Mouse (Mus musculus) embryonic stem cell, embryonic (primary cell): ENCODE data around the gene Dot1l.

Source experiments
- CTCF ChIA-PET, 4 experiments: fragments of 300-600 bp in 2 of 4; fragments of 350-600 bp in 2 of 4; sonication (Branson Sonifier 250); formaldehyde crosslinking; loops; one replicate each; lab custom pipeline; 2022; ENCODE audit warnings: inconsistent platforms in 2 of 4; lab: Charles Lee
- POLR2A ChIA-PET, 4 experiments: fragments of 300-600 bp in 2 of 4; fragments of 350-600 bp in 2 of 4; sonication (Branson Sonifier 250); formaldehyde crosslinking; loops; one replicate each; lab custom pipeline; 2022; ENCODE audit warnings: antibody characterized with exemption in 4 of 4, inconsistent platforms in 1 of 4; lab: Charles Lee

Dot1l gene

GRCm38 (mm10) chr10:80773816-80774215 lies 18.8 kb downstream of the Dot1l start:
- POLR2A ChIA-PET, result interaction anchor here in 3 of 4 experiments (0.6 to 3.3 kb wide), 17 partner anchors 10 to 156 kb away, joined by 3 to 11 read pairs (median 4); no protein-coding TSS in a partner anchor
- CTCF ChIA-PET, result interaction anchor here (0.6 to 2.4 kb wide), 36 partner anchors 8 to 309 kb away, joined by 3 to 18 read pairs (median 4); partner anchors contain the start of genes Amh (in 1 of the 4), Ap3d1 (in 1 of the 4) and Sgta (in 1 of the 4)

GRCm38 (mm10) chr10:80774549-80774948 lies 19.5 kb downstream of the Dot1l start:
- ChIA-PET CTCF (interaction anchor here (0.5 to 2.4 kb wide), 51 partner anchors 8 to 308 kb away, joined by 3 to 18 read pairs (median 4); partner anchors contain the start of genes Amh (in 1 of the 4), Ap3d1 (in 1 of the 4) and Sgta (in 1 of the 4)), POLR2A (interaction anchor here in 3 of 4 experiments (0.5 to 3.3 kb wide), 20 partner anchors 9 to 155 kb away, joined by 3 to 11 read pairs (median 4); partner anchors contain the start of gene Gadd45b (in 1 of the 3))

GRCm38 (mm10) chr10:80774981-80775380 lies 20.0 kb downstream of the Dot1l start:
- POLR2A ChIA-PET, result interaction anchor here in 3 of 4 experiments (0.5 to 3.3 kb wide), 22 partner anchors 9 to 155 kb away, joined by 3 to 11 read pairs (median 4); partner anchors contain the start of gene Gadd45b (in 1 of the 3)
- CTCF ChIA-PET, result interaction anchor here (0.5 to 2.4 kb wide), 43 partner anchors 8 to 329 kb away, joined by 3 to 18 read pairs (median 4); partner anchors contain the start of genes Amh (in 1 of the 4) and Sgta (in 1 of the 4)

DNA sequence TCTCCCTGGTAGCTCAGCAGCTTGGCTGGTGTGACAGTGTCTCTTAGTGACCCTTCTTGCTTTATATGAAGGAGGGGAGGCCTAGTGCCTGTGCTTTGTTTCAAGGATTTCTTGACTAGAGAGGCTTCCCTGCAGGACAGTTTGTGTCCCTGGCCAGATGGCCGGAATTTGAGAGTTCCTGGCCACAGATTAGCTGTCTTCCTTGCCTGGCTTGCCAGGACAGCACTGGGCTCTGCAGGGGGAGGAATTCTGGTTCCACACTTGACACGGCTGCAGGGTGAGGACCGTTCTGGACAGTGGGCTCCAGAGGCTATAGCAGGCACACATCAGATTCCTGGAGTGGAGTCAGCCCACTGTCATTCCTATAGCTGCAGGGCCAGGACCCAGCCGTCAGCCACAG lies 20.7 kb downstream of the Dot1l start:
- CTCF ChIA-PET, result interaction anchor here (0.5 to 2.4 kb wide), 14 partner anchors 8 to 105 kb away, joined by 3 to 18 read pairs (median 4); partner anchors contain the start of gene Amh (in 1 of the 4)
- POLR2A ChIA-PET, result interaction anchor here in 2 of 4 experiments (0.8 to 3.3 kb wide), 12 partner anchors 10 to 39 kb away, joined by 3 to 11 read pairs (median 4); no protein-coding TSS in a partner anchor

- CTCF ChIA-PET, result interaction anchor here in 3 of 4 experiments (0.5 to 1.4 kb wide), 8 partner anchors 9 to 104 kb away, joined by 3 to 7 read pairs (median 3); no protein-coding TSS in a partner anchor
- POLR2A ChIA-PET, result interaction anchor here in 2 of 4 experiments (0.8 to 3.3 kb wide), 9 partner anchors 9 to 37 kb away, joined by 3 to 11 read pairs (median 5); no protein-coding TSS in a partner anchor
Measured at GRCm38 (mm10) chr10:80776358-80776869, 21.4 kb downstream of the Dot1l start.

DNA sequence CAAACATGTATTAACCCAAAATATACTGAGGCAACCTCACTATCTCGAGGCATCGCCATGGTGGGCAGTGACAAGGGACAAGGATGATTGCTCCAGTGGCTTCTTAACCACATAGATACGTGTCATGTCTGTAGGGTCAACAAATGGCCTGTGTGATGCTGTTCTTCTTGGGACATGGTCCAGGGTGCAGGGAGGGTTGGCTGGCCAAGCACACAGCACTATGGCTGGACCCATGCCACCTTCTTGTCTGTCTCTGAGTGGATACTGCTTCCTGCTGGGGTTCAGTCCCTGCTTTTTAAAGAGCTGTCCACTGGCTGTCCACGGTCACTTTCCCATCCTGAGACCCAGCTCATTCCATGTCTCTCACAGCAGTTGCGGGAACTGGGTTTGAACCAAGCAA lies 22.1 kb downstream of the Dot1l start:
- POLR2A ChIA-PET, result interaction anchor here in 3 of 4 experiments (0.7 to 2.6 kb wide), 7 partner anchors 11 to 52 kb away, joined by 3 to 8 read pairs (median 4); partner anchors contain the start of genes Plekhj1 (in 1 of the 3) and Sf3a2 (in 1 of the 3)
- CTCF ChIA-PET, result interaction anchor here in 1 of 4 experiments (0.6 to 2.0 kb wide), 5 partner anchors 11 to 104 kb away, joined by 3 to 9 read pairs (median 4); no protein-coding TSS in a partner anchor

DNA sequence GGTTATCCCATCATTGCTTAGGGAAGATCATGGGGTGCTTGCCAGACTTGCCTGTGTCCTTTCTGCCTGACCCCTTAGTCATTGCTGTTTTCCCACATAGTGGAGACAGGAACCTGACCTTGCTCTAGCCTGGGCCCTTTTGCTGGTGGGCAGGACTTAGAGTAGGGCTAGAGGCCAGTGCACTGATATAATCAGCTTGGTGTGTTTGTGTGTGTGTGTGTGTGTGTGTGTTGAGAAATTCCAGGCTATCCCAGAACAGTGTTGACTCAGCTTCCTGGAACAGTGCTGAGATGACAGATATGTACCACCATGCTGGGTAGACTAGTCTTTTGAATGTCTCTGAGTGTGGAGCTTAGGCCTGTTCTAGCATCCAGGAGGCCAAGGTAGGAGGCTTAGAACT lies 24.6 kb downstream of the Dot1l start:
- POLR2A ChIA-PET, result interaction anchor here in 2 of 4 experiments (1.2 to 1.8 kb wide), 3 partner anchors 12 to 101 kb away, joined by 3 to 6 read pairs (median 3); partner anchors contain the start of gene Mknk2 (in 1 of the 2)
- CTCF ChIA-PET, result interaction anchor here in 2 of 4 experiments (1.4 to 2.0 kb wide), 2 partner anchors 32 kb away, joined by 4 to 5 read pairs; no protein-coding TSS in a partner anchor

DNA sequence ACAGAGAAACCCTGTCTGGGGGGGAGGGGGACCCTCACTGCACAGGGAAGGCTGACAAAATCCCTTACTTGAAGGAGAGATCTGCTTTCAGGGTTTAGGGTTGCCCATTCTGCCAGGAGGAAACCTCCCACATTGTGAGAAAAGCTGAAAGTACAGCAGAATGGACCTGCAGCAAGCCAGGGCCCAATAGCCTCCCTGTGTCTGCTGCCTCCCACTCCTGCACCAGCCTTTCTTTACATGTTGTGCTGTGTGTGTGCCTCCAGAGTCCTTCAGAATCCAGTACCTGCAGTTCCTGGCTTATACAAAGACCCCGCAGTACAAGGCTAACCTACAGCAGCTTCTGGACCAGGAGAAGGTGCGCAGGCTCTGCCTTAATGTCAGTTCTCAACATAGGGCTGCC lies 29.3 kb downstream of the Dot1l start:
- ChIA-PET POLR2A (interaction anchor here in 2 of 4 experiments (0.6 to 3.2 kb wide), 15 partner anchors 9 to 495 kb away, joined by 3 to 14 read pairs (median 4); partner anchors contain the start of genes Ap3d1 (in 1 of the 2), Gadd45b (in 1 of the 2) and Sf3a2 (in 1 of the 2)), CTCF (interaction anchor here in 3 of 4 experiments (1.3 to 2.6 kb wide), 6 partner anchors 10 to 97 kb away, joined by 4 to 17 read pairs (median 5); no protein-coding TSS in a partner anchor)

DNA sequence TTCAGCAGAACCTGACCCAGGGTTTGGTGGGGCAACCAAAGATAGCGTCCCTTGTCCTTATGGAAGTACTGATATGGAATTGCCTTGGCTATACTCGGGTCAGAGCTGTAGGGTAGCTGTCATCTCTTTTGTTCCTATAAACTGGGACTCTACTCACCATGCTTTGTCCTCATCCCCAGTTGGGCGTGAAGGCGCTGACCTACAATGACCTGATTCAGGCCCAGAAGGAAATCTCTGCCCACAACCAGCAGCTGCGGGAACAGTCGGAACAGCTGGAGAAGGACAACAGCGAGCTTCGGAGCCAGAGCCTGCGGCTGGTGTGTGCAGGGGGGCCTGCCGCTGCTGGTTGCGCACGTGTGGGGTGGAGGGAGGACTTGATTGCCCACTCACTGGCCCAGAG lies 29.9 kb downstream of the Dot1l start:
- POLR2A ChIA-PET, result interaction anchor here in 2 of 4 experiments (0.6 to 3.2 kb wide), 20 partner anchors 8 to 494 kb away, joined by 3 to 14 read pairs (median 4); partner anchors contain the start of genes Ap3d1 (in 1 of the 2) and Gadd45b (in 1 of the 2)
- CTCF ChIA-PET, result interaction anchor here in 3 of 4 experiments (1.3 to 2.6 kb wide), 6 partner anchors 10 to 96 kb away, joined by 4 to 17 read pairs (median 5); no protein-coding TSS in a partner anchor

DNA sequence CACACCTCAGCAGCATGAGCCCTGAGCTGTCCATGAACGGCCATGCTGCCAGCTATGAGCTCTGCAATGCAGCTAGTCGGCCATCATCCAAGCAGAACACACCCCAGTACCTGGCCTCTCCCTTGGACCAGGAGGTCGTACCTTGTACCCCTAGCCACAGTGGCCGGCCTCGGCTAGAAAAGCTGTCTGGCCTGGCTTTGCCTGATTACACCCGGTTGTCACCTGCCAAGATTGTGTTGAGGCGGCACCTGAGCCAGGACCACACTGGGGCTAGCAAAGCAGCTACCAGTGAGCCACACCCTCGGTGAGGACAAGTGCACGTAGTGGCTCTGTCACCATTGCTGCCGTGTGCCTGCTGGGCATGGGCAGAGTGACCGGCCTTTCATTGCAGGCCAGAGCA lies 31.0 kb downstream of the Dot1l start:
- ChIA-PET POLR2A (interaction anchor here in 2 of 4 experiments (0.7 to 2.9 kb wide), 21 partner anchors 10 to 196 kb away, joined by 3 to 12 read pairs (median 4); partner anchors contain the start of genes Sf3a2 (in 2 of the 2), Abhd17a (in 1 of the 2), Ap3d1 (in 1 of the 2) and Plekhj1 (in 1 of the 2)), CTCF (interaction anchor here in 3 of 4 experiments (0.7 to 2.1 kb wide), 7 partner anchors 10 to 94 kb away, joined by 3 to 9 read pairs (median 5); partner anchors contain the start of gene Amh (in 1 of the 3))

GRCm38 (mm10) chr10:80787517-80787916 lies 32.5 kb downstream of the Dot1l start:
- POLR2A ChIA-PET, result interaction anchor here in 3 of 4 experiments (0.6 to 1.7 kb wide), 11 partner anchors 9 to 536 kb away, joined by 3 to 7 read pairs (median 3); partner anchors contain the start of gene Dot1l (in 1 of the 3)

GRCm38 (mm10) chr10:80790761-80791404 lies 35.9 kb downstream of the Dot1l start:
- ChIA-PET POLR2A (interaction anchor here (0.5 to 3.4 kb wide), 22 partner anchors 9 to 461 kb away, joined by 3 to 30 read pairs (median 4); partner anchors contain the start of genes Amh (in 1 of the 4), Gadd45b (in 1 of the 4), Izumo4 (in 1 of the 4) and Pcsk4 (in 1 of the 4)), CTCF (interaction anchor here in 3 of 4 experiments (0.6 to 2.5 kb wide), 12 partner anchors 8 to 204 kb away, joined by 3 to 14 read pairs (median 5); no protein-coding TSS in a partner anchor)

More at GRCm38 (mm10) chr10:80787517-80787916, 32.5 kb downstream of the Dot1l start:
- CTCF ChIA-PET, result interaction anchor here in 2 of 4 experiments (0.8 to 2.1 kb wide), 3 partner anchors 12 to 19 kb away, joined by 3 to 9 read pairs (median 4); partner anchors contain the start of gene Amh (in 1 of the 2)

GRCm38 (mm10) chr10:80791476-80792174 lies 36.6 kb downstream of the Dot1l start:
- ChIA-PET CTCF (interaction anchor here in 3 of 4 experiments (0.5 to 2.5 kb wide), 15 partner anchors 9 to 203 kb away, joined by 3 to 14 read pairs (median 4); no protein-coding TSS in a partner anchor), POLR2A (interaction anchor here (0.5 to 3.4 kb wide), 30 partner anchors 9 to 357 kb away, joined by 3 to 30 read pairs (median 4); partner anchors contain the start of genes Abhd17a (in 1 of the 4), Amh (in 1 of the 4), Gadd45b (in 1 of the 4) and Izumo4 (in 1 of the 4))

DNA sequence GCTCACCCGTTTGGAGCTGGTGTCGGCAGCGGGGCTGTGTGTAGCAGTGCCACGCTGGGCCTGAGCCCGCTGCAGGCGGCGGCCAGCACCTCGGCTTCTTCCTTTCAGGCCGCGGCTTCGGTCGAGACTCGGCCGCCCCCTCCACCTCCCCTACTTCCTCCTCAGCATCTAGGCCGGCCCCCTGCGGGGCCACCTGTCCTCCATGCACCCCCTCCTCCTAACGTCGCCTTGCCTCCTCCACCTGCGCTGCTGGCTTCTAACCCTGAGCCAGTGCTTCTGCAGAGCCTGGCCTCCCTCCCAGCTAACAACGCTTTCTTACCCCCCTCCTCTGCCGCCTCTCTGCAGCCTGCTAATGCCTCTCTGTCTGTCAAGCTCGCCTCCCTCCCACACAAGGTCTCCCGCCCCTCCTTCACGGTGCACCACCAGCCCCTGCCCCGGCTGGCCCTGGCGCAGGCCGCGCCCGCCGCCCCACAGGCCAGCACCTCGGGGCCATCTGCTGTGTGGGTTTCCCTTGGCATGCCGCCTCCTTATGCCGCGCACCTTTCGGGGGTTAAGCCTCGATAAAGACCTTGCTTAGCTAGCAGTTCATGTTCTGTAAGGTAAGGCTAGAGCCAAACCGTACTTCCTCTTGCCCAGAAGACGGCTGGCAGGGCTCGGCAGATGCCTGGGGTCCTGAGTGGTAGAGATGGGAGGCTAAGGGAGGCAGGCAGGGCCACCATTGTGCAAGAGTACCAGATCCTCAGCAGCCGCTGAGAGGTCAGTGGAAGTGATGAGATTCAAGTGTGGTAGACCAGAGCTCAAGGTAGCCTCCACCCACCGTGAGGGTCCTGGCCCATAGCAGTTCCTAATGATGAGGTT lies 37.4 kb downstream of the Dot1l start:
- CTCF ChIA-PET, result interaction anchor here in 3 of 4 experiments (1.0 to 2.5 kb wide), 10 partner anchors 10 to 74 kb away, joined by 3 to 14 read pairs (median 4); no protein-coding TSS in a partner anchor
- POLR2A ChIA-PET, result interaction anchor here (0.6 to 3.4 kb wide), 29 partner anchors 8 to 357 kb away, joined by 3 to 30 read pairs (median 4); partner anchors contain the start of genes Abhd17a (in 1 of the 4), Amh (in 1 of the 4), Ap3d1 (in 1 of the 4) and Gadd45b (in 1 of the 4)
